Mouse (Mus musculus) liver, embryonic 16.5 days (tissue): ENCODE data around the gene Itpr1. TPM values are rescaled to one million over a fixed set of nuclear protein-coding genes. Genes with fewer than 3 reads are reported as not detected.

Experiments
- ATAC-seq: fragments of 200-750 bp; cut with Nextera tagmentation; 2 replicates; pipeline ENCODE4 v1.8.0; 2017; ENCODE audit warnings: low read depth, mild to moderate bottlenecking, moderate number of reproducible peaks, moderate library complexity
- H3K27ac ChIP-seq: fragments of 300-500 bp; sonication (generic); 2 replicates; pipeline ENCODE4 v1.5.1; 2014; ENCODE audit warnings: mild to moderate bottlenecking, low read length
- H3K27me3 ChIP-seq: fragments of 300-500 bp; sonication (generic); 2 replicates; pipeline ENCODE4 v1.6.1; 2014; ENCODE audit warnings: low read depth, low read length, mixed read lengths; ENCODE audit not compliant: control insufficient read depth, insufficient read depth
- H3K36me3 ChIP-seq: fragments of 300-500 bp; sonication (generic); 2 replicates; pipeline ENCODE4 v1.6.1; 2014; ENCODE audit warnings: mild to moderate bottlenecking; ENCODE audit not compliant: control insufficient read depth, insufficient read depth
- H3K4me1 ChIP-seq: fragments of 300-500 bp; sonication (generic); 2 replicates; pipeline ENCODE4 v1.6.1; 2014; ENCODE audit warnings: low read depth, low read length, mixed read lengths; ENCODE audit not compliant: control insufficient read depth
- H3K4me2 ChIP-seq: fragments of 300-500 bp; sonication (generic); 2 replicates; pipeline ENCODE4 v1.6.1; 2014; ENCODE audit warnings: low read depth, low read length, mixed read lengths
- H3K4me3 ChIP-seq: fragments of 300-500 bp; sonication (generic); 2 replicates; pipeline ENCODE4 v1.5.1; 2014; ENCODE audit warnings: low read depth, mild to moderate bottlenecking, low read length
- H3K9ac ChIP-seq: fragments of 300-500 bp; sonication (generic); 2 replicates; pipeline ENCODE4 v1.6.1; 2014; ENCODE audit warnings: low read depth, low read length
- H3K9me3 ChIP-seq: fragments of 300-500 bp; sonication (generic); replicated peaks from 2 replicates; pipeline ENCODE4 v1.6.1; 2016; ENCODE audit warnings: low read length; ENCODE audit not compliant: control insufficient read depth
- WGBS: fragments of 180-500 bp; shearing (Covaris S2); extraction: QIAGEN DNeasy Blood & Tissue Kit; methylation state at CpG from one replicate; pipeline ENCODE4 v1.1.7; 2014; ENCODE audit not compliant: insufficient replicate concordance; 5-methylcytosine and 5-hydroxymethylcytosine counted together
- polyA plus RNA-seq: library from polyadenylated mRNA; unstranded; fragments of >200 nt; fragmentation: Nextera tagmentation; extraction: Ambion mirVana; gene quantifications from 2 replicates; pipeline ENCODE4 v1.2.1, GENCODE M21; 2015

Itpr1 gene
- polyA plus RNA-seq, 1 experiment from 2014 or later, result 2.9 TPM

DNA sequence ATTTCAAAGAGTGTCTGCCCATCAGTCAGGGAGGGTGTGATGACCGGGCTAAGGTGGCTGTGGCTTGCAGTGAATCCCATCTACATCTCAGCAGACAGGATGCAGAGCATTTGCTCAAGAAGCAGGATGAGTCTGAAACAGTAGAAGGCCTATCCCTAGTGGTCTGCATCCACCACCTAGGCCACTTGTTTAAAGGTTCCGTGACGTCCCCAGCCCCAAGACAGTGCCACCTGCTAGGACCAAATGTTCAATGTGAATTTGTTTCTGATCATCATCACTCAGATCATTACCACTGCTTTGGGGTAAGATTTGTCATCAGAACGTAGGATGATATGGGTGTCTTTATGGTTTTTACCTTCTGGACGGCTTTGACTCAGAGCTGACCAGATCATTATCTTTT, 125.5 kb downstream of the Itpr1 start:
- Histone ChIP-seq H3K9ac (no peak overlapping the region), H3K36me3 (no peaks in the 10 kb centered on the region), H3K4me1 (no peaks in the 10 kb centered on the region), H3K27me3 (no peaks in the 10 kb centered on the region), H3K4me2 (no peak overlapping the region), H3K9me3 (no peaks in the 10 kb centered on the region), H3K27ac (no peak overlapping the region), H3K4me3 (no peak overlapping the region)
- 69% methylated on average over 5 of the region's 5 CpGs for WGBS
- no peak for ATAC-seq

DNA sequence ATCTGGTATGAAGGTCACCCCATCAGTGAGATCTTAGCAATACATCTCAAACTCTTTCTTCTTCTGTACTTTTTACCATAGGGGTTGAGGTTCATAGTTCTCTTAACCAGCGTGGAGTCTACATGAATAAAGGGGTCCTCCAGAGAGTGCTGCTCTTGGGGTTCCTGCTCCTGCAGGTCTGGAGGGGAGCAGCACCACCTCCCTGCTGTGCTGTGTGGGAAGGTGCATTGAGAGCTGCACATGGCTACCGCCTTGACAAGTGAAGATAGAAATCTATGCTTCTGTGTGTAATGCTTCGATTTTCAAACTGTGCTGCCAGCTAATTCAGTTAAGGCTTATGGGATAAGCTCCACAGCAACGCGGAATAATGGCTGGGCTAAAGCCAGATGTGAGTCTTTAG, 130.1 kb downstream of the Itpr1 start:
- Histone ChIP-seq H3K36me3 (no peaks in the 10 kb centered on the region), H3K9me3 (no peaks in the 10 kb centered on the region), H3K27ac (no peak overlapping the region), H3K27me3 (no peaks in the 10 kb centered on the region), H3K4me1 (no peaks in the 10 kb centered on the region), H3K4me3 (no peak overlapping the region), H3K4me2 (no peak overlapping the region), H3K9ac (no peak overlapping the region)
- WGBS, result 60% methylated on average over 5 of the region's 5 CpGs
- no peak for ATAC-seq

DNA sequence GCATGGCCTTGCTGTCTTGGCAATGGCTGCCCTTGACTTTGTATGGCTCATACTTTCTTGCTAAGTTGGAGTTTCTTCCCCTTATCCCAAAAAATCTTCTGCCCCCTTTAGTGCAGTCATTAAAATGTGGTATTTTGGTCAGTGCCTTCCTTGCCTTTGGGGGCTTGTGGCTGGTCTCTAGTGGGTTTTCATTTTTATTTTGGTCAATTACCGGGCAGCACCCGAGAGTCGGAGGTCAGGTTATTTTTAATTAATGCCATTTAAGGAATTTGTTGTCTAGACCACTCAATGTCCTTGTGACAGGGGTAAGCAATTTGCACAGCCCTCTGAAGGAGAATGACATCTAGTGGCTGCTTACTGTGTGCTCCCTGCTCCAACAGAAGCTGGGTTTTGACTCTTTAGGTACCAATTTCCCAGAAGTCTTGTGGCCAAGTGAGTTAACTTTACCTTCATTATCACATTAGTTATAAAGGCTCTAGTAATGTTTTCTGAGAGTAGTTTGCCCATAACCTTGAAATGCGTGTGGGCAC, 130.9 kb downstream of the Itpr1 start:
- Histone ChIP-seq H3K4me3 (no peak overlapping the region), H3K27ac (no peak overlapping the region), H3K27me3 (no peaks in the 10 kb centered on the region), H3K4me1 (no peaks in the 10 kb centered on the region), H3K36me3 (no peaks in the 10 kb centered on the region), H3K9me3 (no peaks in the 10 kb centered on the region), H3K4me2 (no peak overlapping the region), H3K9ac (no peak overlapping the region)
- 72% methylated on average over 4 of the region's 4 CpGs for WGBS
- no peak for ATAC-seq

DNA sequence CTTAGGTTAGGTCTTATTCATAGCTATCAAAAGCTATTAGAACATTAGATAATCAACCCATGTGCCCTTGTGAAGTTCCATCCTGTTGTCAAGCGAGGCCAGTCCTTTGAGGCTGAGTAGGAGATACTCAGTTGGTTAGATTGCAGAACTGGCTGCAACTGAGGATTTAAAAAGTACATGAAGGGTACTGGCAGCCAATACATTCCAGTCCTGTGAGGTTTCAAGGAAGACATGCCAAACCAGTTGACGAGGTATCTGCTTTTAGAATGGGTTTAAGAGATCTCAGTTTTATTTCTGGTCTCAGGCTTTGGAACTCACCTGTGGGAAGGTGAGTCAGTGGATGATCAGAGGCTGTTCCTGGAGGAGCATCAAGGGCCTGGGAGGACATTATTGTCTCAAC, 137.9 kb downstream of the Itpr1 start:
- WGBS, result 61% methylated on average over 2 of the region's 2 CpGs
- no peaks in the 10 kb centered on the region for H3K9me3 ChIP-seq
- no peaks in the 10 kb centered on the region for H3K27me3 ChIP-seq
- no peak for ATAC-seq
- no peaks in the 10 kb centered on the region for H3K36me3 ChIP-seq
- no peak overlapping the region for H3K4me3 ChIP-seq
- H3K4me1 ChIP-seq, result no peaks in the 10 kb centered on the region
- H3K27ac ChIP-seq, result no peak overlapping the region
- H3K9ac ChIP-seq, result no peak overlapping the region
- no peak overlapping the region for H3K4me2 ChIP-seq

DNA sequence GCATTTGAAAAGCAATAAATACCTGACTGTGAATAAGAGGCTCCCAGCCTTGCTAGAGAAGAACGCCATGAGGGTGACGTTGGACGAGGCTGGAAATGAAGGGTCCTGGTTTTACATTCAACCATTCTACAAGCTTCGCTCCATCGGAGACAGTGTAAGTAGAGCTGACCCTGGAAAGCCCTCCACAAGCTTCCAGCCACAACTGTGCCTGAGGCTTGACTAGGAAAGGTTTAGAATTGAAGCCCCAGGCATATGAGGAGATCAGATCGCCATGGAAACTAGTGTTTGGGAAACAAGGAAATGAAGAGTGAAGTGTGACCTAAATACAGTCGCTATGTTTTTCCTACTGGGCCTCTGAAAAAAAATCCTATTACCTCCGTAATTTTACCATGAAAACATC, 139.1 kb downstream of the Itpr1 start:
- no peaks in the 10 kb centered on the region for H3K9me3 ChIP-seq
- no peaks in the 10 kb centered on the region for H3K4me1 ChIP-seq
- no peak overlapping the region for H3K27ac ChIP-seq
- ATAC-seq, result no peak
- H3K27me3 ChIP-seq, result no peaks in the 10 kb centered on the region
- H3K9ac ChIP-seq, result no peak overlapping the region
- H3K36me3 ChIP-seq, result no peaks in the 10 kb centered on the region
- WGBS, result 74% methylated on average over 8 of the region's 8 CpGs
- no peak overlapping the region for H3K4me3 ChIP-seq
- H3K4me2 ChIP-seq, result no peak overlapping the region

DNA sequence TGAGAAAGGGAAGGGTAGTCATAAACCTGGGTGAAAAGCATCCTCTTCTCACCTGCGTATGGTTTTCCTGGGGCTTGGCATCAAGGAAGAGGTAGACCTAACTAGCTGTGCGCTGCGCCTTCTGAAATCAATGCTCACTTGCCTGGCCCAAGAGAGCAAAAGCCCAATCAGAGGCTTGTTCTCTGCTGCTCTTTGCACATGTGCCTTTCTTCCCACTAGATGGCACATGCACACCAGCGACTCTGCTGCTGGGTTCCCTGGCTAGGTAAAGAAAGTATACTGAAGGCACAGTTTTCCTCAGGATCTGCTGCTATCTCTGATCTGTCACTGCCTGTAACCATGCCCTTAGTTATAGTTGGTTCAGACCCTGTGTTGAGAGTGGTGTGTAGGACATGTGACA, 154.5 kb downstream of the Itpr1 start:
- Histone ChIP-seq H3K4me3 (no peak overlapping the region), H3K4me2 (no peak overlapping the region), H3K27ac (no peak overlapping the region), H3K9ac (no peak overlapping the region), H3K36me3 (no peaks in the 10 kb centered on the region), H3K9me3 (no peaks in the 10 kb centered on the region), H3K27me3 (no peaks in the 10 kb centered on the region), H3K4me1 (no peaks in the 10 kb centered on the region)
- no peak for ATAC-seq
- WGBS, result 73% methylated on average over 4 of the region's 4 CpGs

DNA sequence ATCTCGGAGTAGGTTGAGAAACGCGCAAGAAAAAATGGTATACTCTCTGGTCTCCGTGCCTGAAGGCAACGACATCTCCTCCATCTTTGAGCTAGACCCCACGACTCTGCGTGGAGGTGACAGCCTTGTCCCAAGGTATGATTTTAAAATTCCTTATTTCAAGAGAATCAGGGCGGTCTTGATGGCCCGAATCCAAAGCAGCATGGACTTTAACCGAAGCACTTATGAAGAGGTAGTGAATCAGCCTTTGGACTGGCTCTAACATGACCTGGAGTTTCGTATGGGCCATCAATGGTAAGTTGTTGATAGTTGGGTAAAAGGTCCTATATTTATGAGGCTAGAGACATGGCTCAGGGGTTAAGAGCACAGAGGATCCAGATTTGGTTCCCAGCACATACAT, 156.1 kb downstream of the Itpr1 start:
- Histone ChIP-seq H3K27ac (no peak overlapping the region), H3K9ac (no peak overlapping the region), H3K36me3 (no peaks in the 10 kb centered on the region), H3K4me1 (no peaks in the 10 kb centered on the region), H3K4me3 (no peak overlapping the region), H3K27me3 (no peaks in the 10 kb centered on the region), H3K4me2 (no peak overlapping the region), H3K9me3 (no peaks in the 10 kb centered on the region)
- 77% methylated on average over 11 of the region's 11 CpGs for WGBS
- ATAC-seq, result no peak

DNA sequence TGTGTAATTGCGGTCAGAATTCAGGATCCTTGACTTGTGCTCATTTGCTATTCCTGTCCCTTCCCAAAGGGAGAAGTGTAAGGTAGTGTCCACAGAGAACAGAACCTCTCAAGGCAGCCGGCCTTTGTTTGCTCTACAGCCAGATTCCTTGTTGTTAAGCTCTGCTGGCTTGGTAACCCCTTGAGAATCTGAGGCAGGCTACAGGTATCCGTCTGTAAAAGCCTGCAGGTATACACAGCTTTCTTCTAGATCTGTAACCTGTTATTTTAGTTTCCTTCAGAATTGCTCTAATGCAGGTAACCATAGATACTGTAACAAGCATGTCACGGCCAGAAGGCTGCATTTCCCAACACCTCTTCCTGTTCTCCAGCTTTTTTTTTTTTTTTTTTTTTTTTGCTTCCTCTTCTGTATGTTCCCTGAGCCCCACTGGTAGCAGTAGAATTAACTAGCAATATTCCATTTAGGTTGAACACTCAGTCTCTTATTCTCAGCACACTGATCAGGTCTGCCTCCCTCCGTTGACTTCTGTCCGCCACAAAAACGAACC, 158.5 kb downstream of the Itpr1 start:
- Histone ChIP-seq H3K27me3 (no peaks in the 10 kb centered on the region), H3K36me3 (no peaks in the 10 kb centered on the region), H3K4me3 (no peak overlapping the region), H3K4me1 (no peaks in the 10 kb centered on the region), H3K27ac (no peak overlapping the region), H3K9ac (no peak overlapping the region), H3K4me2 (no peak overlapping the region), H3K9me3 (no peaks in the 10 kb centered on the region)
- WGBS, result 75% methylated on average over 7 of the region's 7 CpGs
- ATAC-seq, result no peak

DNA sequence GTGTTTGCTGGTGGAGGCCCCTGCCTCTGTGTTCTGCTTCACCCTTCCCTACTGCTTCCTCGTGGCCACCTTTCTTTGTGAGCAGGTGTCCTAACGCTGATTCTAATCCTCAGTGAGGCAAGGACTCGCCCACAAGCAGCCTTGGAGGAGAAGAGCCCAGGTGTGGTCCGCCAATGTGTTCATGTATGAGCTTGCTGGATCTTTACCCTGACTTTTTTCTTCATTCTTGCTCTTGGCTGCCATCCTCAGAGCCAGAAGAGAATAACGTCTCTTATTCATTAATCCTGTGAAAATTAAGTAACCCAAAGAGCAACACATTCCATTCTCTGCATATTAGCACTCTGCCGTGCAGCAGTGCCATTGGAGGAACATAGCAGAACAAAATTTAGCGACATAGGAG, 161.1 kb downstream of the Itpr1 start:
- Histone ChIP-seq H3K36me3 (no peaks in the 10 kb centered on the region), H3K4me2 (no peak overlapping the region), H3K4me3 (no peak overlapping the region), H3K27me3 (no peaks in the 10 kb centered on the region), H3K27ac (no peak overlapping the region), H3K9ac (no peak overlapping the region), H3K4me1 (no peaks in the 10 kb centered on the region), H3K9me3 (no peaks in the 10 kb centered on the region)
- WGBS, result 63% methylated on average over 7 of the region's 7 CpGs
- no peak for ATAC-seq
